8 mouse cellular contexts compared by ENCODE assay signal in genomic region chr8:46010746-46011680, GRCm38 (mm10). TPM values are rescaled to one million over a fixed set of nuclear protein-coding genes. Genes with fewer than 3 reads are reported as not detected.
A peak's percentile ranks its signal among the peaks of the same experiment; 100 is the strongest.
DNase-seq lines count a peak whose midpoint lies in the region; ATAC-seq and TF ChIP-seq lines count a peak whose summit lies in the region.

No protein-coding gene starts in this region.

- peak; percentile 71 for TF ChIP-seq CTCF in hindbrain, postnatal 0 days (IDR thresholded peaks at IDR 0.05; ENCODE audit: low read depth)

- H3K9me3 ChIP-seq in forebrain, embryonic 12.5 days, result no peaks in the 10 kb centered on the region
- H3K9me3 ChIP-seq in hindbrain, postnatal 0 days (ENCODE audit: low read length), result no peaks in the 10 kb centered on the region

- ATAC-seq in forebrain, embryonic 12.5 days (ENCODE audit: low FRiP score), result peak; percentile 46; the same call in 1 of the 2 replicates
- ATAC-seq in hindbrain, postnatal 0 days, result peak; percentile 66

- peak overlapping the region; percentile 40 for H3K4me2 ChIP-seq in forebrain, embryonic 12.5 days
- H3K4me2 ChIP-seq in hindbrain, postnatal 0 days (ENCODE audit: low read depth, low read length), result peak overlapping the region; percentile 43

- peaks cover 13% of the 10 kb centered on the region for H3K4me1 ChIP-seq in forebrain, embryonic 12.5 days
- no peaks in the 10 kb centered on the region for H3K4me1 ChIP-seq in hindbrain, postnatal 0 days (ENCODE audit: insufficient read depth, low read length)

- 0 out of 2 replicates have a peak overlapping the region, but pooled peaks have one; percentile 5 for H3K4me3 ChIP-seq in forebrain, embryonic 12.5 days (replicated peaks)
- H3K4me3 ChIP-seq in hindbrain, postnatal 0 days (ENCODE audit: low read length), result 0 out of 2 replicates have a peak overlapping the region, but pooled peaks have one; percentile 3

- no peaks in the 10 kb centered on the region for H3K36me3 ChIP-seq in forebrain, embryonic 12.5 days (replicated peaks)
- no peaks in the 10 kb centered on the region for H3K36me3 ChIP-seq in hindbrain, postnatal 0 days (ENCODE audit: insufficient read depth, low read length)

- 20% methylated on average over 17 of the region's 17 CpGs for WGBS in forebrain, embryonic 12.5 days
- WGBS in hindbrain, postnatal 0 days, result 20% methylated on average over 17 of the region's 17 CpGs

- 0 out of 2 replicates have a peak overlapping the region, but pooled peaks have one; percentile 21 for H3K9ac ChIP-seq in forebrain, embryonic 12.5 days
- H3K9ac ChIP-seq in hindbrain, postnatal 0 days (replicated peaks; ENCODE audit: low read length), result 0 out of 2 replicates have a peak overlapping the region, but pooled peaks have one; percentile 24

- no peak overlapping the region for H3K27ac ChIP-seq in forebrain, embryonic 12.5 days
- H3K27ac ChIP-seq in hindbrain, postnatal 0 days, result 0 out of 2 replicates have a peak overlapping the region, but pooled peaks have one; percentile 36

- no peaks in the 10 kb centered on the region for H3K27me3 ChIP-seq in forebrain, embryonic 12.5 days
- H3K27me3 ChIP-seq in hindbrain, postnatal 0 days (ENCODE audit: insufficient read depth, low read length), result no peaks in the 10 kb centered on the region

- peak; percentile 11 for DNase-seq in ovary, postnatal 14 days (ENCODE audit: low spot score)
- no peak for DNase-seq in ovary, adult 18-20 months (ENCODE audit: low spot score)
- peak; percentile 59 for DNase-seq in hindbrain, postnatal 0 days (ENCODE audit: low spot score)
- DNase-seq in liver, result peak; percentile 9
- DNase-seq in neural tube, embryonic 10.5 days (ENCODE audit: extremely low spot score, low spot score), result peak; percentile 38
- DNase-seq in spleen, adult 18-20 months, result no peak
- no peak for DNase-seq in adrenal gland, adult 18-20 months (ENCODE audit: low spot score in 2 of 2)

RNA-seq across cellular contexts. Expression of gene Ankrd37, which starts 5.5 kb away (rescaled TPM):
- 17.2 and 20.6 TPM in 2 replicates for polyA plus RNA-seq in forebrain, embryonic 12.5 days (2016; fragmentation: Nextera tagmentation; extraction: Ambion mirVana)
- total RNA-seq in hindbrain, postnatal 0 days (2014; rRNA removed), result 9.6 and 9.9 TPM in 2 replicates
- 14.1 and 15.5 TPM in 2 replicates for polyA plus RNA-seq in hindbrain, postnatal 0 days (2015; fragmentation: Nextera tagmentation; extraction: Ambion mirVana)
- total RNA-seq in adrenal gland, adult 18-20 months (2021), result 1 to 10 TPM; 1.2 to 1.5 TPM

RNA-seq across cellular contexts. Expression of gene Lrp2bp, which starts 11.9 kb away (rescaled TPM):
- polyA plus RNA-seq in forebrain, embryonic 12.5 days (2016; fragmentation: Nextera tagmentation; extraction: Ambion mirVana), result 0.45 and 0.56 TPM in 2 replicates
- total RNA-seq in hindbrain, postnatal 0 days (2014; rRNA removed), result 0.10 TPM in 1 of 2 replicates, not detected in the other
- polyA plus RNA-seq in hindbrain, postnatal 0 days (2015; fragmentation: Nextera tagmentation; extraction: Ambion mirVana), result 0.23 and 0.33 TPM in 2 replicates
- not detected for total RNA-seq in adrenal gland, adult 18-20 months (2021)

RNA-seq across cellular contexts. Expression of gene Ufsp2, which starts 35.7 kb away (rescaled TPM):
- 56.5 and 61.5 TPM in 2 replicates for polyA plus RNA-seq in forebrain, embryonic 12.5 days (2016; fragmentation: Nextera tagmentation; extraction: Ambion mirVana)
- 31.2 and 33.0 TPM in 2 replicates for total RNA-seq in hindbrain, postnatal 0 days (2014; rRNA removed)
- polyA plus RNA-seq in hindbrain, postnatal 0 days (2015; fragmentation: Nextera tagmentation; extraction: Ambion mirVana), result 60.7 and 66.1 TPM in 2 replicates
- 10 to 100 TPM; 44.6 to 59.5 TPM for total RNA-seq in adrenal gland, adult 18-20 months (2021)

RNA-seq across cellular contexts. Expression of gene 1700029J07Rik, which starts 36.0 kb away (rescaled TPM):
- 3.5 and 3.7 TPM in 2 replicates for polyA plus RNA-seq in forebrain, embryonic 12.5 days (2016; fragmentation: Nextera tagmentation; extraction: Ambion mirVana)
- 0.79 and 4.3 TPM in 2 replicates for total RNA-seq in hindbrain, postnatal 0 days (2014; rRNA removed)
- 5.2 and 5.4 TPM in 2 replicates for polyA plus RNA-seq in hindbrain, postnatal 0 days (2015; fragmentation: Nextera tagmentation; extraction: Ambion mirVana)
- total RNA-seq in adrenal gland, adult 18-20 months (2021), result 1 to 10 TPM; 2.4 to 2.7 TPM

Comparison
In these comparisons a context has a peak if more than half of its experiments do, and no peak if none do; other contexts are left out.
1. DNase-seq: peak in ovary, postnatal 14 days (single experiment), hindbrain, postnatal 0 days (single experiment), liver (single experiment) and neural tube, embryonic 10.5 days (single experiment); none in ovary, adult 18-20 months (single experiment), spleen, adult 18-20 months (0 of 2) and adrenal gland, adult 18-20 months (0 of 2).